Mouse (Mus musculus) monocyte, adult 5-6 weeks (primary cell): ENCODE results near the gene Phldb2. TPM values are rescaled to one million over a fixed set of nuclear protein-coding genes. Genes with fewer than 3 reads are reported as not detected.

ENCODE experiments used
- ATAC-seq: fragments of 153-309, 156-312 bp; replicated peaks from 2 replicates; pipeline ENCODE4 v1.8.0; 2017; ENCODE audit warnings: mild to moderate bottlenecking; ENCODE audit not compliant: low TSS enrichment, insufficient number of reproducible peaks, severe bottlenecking, poor library complexity, low FRiP score
- total RNA-seq: library from RNA; stranded (forward); fragments of 200-1000, 200-491, 200-594 nt; gene quantifications from 3 replicates; pipeline ENCODE4 v1.2.3, GENCODE M21; 2017

Gene Phldb2
- total RNA-seq, 1 experiment from 2014 or later: not detected

DNA sequence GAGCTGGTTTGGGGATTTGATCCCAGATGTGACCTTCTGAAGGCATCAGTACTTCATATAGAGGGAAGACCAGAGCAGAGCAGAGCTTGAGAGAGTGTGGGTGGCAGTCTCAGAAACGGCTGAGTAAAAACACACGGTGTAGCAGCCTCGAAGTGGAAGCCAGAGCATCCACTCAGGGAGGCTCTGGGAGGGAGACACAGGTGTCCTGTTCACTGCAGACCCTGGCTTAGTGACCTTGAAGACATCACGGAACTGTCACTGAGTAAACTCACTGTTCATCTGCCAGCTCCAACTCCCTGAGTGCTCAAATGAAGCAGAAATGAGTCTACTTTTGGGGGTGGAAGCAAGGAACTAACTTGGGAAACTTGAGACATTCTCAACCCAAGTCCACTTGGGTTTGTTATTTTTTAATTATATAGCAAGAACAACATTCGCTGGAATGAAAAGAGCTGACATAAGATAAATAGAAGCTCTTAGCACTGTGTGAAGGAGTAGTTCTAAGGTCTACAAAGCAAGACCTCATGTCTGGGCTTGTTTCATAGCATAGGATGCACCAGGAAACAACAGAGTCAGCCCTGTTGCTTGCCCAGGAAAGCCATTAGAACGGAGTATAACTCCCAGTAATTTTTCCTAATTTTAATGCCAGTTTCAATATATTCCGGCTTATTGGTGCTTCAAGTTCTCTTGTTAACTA, 187.4 kb downstream of the Phldb2 start:
- ATAC-seq: no peak

DNA sequence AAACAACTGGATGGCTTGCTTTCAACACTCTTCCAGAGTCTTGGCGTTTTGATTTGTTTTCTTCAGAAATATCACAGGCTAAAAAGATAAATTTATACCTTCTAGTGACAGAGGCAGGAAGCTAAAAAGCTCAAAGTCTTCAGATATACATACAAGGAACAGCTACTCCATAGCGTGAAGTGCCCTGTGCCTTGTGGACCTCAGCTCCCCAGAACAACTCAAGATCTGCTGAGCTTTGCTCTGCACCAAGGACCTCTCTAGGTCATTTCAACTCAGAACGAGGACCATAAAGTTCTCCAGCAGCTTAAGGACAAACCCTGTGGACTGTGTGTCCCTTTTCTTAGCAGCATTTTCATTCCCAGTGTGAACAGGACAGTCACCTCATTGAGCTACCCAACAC, 188.3 kb downstream of the Phldb2 start:
- ATAC-seq: no peak

DNA sequence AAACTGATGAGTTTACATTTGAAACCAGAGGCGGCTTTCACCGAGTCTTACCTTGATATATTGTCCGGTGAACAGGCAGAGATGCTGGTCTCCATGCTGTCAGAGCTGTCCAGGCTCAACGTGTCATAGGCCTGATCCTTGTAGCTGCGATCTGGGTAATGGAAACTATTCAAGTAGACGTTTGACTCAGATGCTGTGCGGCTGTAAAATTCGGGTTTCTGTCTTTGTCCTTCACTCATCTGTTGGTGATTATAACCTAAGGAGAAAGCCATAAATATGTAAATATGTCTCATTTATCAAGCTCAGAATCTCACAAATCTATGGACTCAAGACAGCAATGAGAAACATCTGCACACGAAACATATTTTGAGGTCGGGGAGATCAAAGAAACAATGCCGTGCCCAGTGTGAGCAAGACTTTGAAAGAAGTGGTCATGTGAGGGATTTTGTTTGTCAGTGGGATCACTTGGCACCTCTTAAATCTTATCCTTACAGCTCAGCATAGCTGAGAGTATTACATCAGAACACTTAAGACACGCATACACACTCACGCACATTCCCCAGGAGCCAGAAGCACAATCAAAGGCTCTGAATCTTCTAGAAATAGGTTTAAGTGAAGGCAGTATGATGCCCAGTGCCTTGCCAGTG, 190.4 kb downstream of the Phldb2 start:
- ATAC-seq: no peak

DNA sequence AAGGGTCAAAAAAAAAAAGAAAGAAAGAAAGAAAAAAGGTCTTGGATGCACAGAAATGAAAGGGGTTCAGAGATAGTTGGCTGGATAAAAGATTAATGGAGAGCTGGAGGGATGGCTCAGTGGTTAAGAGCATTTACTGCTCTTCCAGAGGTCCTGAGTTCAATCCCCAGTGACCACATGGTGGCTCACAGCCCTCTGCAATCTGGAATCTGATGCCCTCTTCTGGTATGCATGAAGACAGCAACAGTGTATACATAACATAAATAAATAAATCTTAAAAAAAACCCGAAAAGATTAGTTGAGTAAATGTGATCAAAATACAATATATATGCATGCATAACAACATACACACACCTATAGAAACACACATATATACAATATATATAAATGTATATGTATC, 192.0 kb downstream of the Phldb2 start:
- ATAC-seq: no peak

DNA sequence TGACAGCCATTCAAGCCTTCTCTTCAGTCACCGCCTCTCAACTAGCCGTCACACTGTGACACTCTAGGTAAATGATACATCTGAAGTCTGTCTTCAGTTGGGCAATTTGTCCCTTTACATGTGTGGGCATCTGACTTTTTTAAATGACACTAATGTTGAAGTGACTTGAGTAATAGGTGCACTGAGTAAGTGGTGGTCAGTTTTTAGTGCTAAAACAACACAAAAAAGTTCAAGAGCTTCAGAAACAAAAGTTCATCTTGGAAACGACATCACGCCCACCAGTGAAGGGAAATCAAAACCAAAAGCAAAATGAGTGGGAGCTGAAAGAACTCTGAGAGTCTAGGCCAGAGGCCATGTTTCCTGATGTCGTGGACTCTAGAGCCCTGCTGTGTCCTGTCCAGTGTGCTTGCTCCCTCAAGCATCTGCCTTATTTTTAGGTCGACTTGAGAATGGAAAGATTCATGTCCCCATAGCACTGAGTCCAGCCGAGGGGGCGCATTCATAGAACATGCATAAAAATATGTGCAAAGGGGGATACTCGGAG, 194.6 kb downstream of the Phldb2 start:
- no peak for ATAC-seq

DNA sequence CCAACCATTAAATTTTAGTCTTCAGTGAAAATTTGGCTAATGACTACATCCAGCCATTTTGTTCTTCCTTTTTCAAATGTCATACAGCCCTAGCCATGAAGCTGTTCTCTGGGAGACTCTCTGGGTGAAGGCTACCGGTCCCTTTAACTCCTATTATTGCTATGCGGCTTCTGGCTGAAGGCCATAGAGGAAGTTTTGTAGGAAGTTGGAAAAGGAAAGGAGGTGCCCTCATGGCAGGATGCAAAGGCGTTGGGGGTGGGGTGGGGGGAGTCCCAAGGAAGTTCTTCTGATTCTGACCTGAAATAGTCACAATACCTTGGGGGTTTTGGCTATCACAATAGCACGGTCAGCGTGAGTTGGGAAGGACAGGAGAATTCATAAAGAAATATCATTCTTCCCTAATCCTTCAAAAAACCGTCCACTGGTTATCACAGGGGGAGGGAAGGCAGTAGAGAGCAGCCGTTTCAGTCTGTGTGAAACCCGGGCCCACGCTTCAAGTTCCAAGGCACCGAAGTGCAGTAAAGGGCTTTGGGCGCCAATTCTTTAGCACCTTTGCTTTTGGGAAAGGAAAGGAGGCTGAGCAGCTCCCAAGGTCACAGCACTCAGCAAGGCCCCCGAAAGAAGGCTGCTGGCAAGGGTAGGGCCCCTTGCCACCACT, 195.8 kb downstream of the Phldb2 start:
- no peak for ATAC-seq

DNA sequence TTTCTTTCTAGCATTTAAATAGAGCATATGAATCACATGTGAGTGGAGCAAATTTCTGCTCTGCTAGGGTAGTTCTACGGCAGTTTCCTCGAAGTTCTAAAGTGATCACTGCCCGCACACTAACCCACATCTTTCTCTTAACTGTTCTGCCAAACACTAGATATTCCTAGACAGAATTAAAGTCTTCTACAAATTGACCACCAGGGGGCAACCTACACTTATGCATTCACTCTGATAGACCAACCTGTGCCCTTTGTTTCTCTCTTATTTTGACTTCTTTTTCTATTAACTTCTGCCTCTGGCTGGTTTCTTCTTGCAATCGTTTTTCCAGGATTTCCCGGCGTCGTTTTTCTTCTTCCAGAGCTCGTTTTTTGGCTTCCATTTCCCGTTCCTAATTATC, 196.5 kb downstream of the Phldb2 start:
- ATAC-seq: peak; percentile 73

DNA sequence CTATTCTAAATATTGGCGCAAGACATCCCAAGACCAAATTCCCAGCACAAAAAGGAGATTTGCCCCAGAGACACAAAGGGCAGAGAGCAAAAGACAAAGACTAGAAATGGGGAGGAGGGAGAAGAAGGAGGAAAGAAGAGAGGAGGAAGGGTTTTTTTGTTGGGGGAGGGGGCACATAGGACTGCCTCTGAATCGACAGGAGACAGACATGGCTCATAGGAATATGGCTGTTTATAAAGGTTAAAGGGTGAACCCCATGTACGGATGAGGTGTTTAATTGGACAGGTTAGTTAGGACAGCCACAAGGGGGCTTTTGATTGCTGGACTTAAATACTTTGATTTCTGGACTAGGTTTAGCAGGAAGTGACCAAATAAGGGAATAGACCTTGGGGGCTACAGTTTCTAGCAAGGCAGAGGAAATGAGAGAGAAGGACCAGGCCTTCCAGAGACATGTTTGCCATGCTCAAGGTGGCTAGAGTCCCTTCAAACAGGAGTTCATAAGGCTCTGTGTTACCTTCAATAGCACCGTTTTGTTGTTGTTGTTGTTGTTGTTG, 209.7 kb downstream of the Phldb2 start:
- ATAC-seq: no peak

DNA sequence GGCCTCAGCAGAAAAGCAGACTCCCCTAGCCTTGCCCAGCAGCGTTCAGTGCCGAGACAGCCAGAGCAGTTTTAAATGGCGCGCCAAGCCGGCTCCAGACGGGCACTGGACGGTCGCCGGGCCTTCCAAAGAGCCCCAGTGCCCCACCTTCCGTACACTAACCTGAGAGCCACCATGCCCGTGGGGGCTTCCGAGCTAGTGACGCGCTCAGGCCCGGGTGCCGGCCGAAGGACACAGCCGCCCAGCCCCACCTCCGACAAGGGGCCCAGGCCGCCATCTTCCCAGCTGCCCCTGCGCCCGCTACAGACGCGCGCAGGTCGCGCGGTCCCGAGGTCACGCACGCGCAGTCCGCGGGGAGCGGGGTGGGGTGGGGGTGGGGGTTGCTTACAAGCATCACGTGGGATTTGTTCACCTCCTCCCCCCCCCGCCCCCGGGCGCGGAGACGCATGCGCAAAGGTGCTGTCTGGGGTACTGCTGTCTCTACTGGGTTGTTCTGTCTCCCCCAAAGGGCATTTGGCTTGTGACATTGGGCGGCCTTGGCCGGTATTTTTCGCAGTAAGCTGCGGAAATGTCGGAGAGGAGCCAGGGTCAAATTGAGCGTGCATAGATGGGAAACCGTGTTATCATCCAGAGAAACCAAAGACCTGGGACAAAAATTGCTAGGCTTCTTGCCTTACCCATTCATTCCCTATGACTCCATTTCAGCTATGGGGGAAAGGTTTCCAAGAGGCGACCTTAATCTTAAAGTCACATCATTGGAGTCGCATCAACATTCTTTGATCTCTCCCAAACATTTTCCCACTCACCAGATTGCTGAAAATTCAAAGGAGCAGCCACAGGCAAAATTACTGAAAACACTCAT, 210.6 kb downstream of the Phldb2 start, which contains the start of gene Abhd10:
Gene Abhd10 (minus strand): TSS at position 341 of the 862 bp plus-strand sequence.
- ATAC-seq: peak; percentile 79

DNA sequence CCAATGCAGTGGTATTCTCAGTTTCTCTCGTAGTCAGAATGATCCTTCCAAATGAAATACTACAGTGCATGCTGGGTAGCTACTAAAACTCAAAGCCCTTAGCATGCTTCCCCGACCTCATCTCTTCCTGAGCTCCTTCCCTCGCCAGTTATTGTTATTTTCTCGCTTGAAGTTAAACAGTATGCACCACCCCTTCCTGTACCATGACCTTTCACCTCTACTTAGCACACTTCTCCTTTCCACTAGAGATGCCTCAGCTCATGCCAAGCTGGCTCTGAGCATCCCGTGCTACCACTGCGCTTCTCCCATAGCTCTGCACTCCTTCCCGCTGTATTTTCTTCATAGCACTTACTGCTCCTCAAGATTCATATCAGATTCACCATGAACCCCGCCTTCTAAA, 215.5 kb downstream of the Phldb2 start:
- ATAC-seq: peak; percentile 53

DNA sequence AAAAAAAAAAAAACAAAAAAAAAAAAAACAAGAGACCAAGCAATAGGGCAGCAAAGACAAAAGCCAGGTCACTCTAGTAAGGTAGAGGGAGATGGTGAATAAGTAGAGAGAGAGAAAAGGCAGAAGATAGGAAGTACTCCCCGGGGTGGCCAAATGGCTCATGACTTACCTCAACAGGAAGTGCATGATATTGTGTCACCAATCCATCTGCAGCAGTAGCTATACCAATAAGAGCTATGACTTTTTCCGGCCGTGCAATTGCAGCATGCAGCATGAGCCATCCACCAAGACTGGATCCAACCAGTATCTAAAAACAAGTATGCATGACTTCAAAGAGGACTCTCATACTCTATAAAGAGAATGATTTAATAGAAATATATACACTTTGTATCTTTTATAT, 216.7 kb downstream of the Phldb2 start:
- no peak for ATAC-seq

DNA sequence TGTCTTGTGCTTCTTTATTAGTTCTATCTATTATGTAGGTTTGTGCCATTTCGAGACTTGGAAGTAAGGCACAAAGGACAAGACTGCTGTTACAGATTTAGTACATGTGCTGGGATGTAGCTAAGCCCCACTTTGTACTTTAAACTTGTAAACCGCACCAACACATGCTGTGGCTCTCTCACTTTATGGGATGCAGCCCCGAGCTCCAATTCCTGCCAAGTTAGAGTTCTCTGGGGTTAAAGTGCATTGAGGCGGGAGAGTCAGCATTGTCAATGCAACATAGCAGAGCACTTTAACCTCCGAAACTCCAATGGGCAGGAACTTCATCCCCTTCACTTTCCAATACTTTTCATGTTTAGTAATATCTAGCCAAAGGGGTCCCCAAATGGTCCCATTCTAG, 224.2 kb downstream of the Phldb2 start:
- no peak for ATAC-seq

DNA sequence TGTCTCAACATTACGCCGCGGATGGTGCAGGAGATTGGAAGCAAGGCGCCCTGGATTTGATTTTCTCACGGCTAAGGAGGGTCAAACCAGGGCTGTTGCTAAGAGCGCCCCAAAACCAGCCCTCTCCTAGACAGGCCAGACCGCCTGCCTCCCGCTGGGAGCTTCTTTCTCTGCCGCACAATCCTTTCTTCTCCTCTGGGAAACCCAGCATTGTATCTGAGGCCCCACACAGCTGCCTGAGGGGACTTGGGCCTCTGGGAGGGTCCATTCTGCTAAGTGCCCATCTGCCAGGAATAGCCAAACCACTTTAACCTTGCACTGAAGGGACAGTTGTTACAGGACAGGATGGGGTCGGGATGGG, 228.7 kb downstream of the Phldb2 start:
- ATAC-seq: no peak

DNA sequence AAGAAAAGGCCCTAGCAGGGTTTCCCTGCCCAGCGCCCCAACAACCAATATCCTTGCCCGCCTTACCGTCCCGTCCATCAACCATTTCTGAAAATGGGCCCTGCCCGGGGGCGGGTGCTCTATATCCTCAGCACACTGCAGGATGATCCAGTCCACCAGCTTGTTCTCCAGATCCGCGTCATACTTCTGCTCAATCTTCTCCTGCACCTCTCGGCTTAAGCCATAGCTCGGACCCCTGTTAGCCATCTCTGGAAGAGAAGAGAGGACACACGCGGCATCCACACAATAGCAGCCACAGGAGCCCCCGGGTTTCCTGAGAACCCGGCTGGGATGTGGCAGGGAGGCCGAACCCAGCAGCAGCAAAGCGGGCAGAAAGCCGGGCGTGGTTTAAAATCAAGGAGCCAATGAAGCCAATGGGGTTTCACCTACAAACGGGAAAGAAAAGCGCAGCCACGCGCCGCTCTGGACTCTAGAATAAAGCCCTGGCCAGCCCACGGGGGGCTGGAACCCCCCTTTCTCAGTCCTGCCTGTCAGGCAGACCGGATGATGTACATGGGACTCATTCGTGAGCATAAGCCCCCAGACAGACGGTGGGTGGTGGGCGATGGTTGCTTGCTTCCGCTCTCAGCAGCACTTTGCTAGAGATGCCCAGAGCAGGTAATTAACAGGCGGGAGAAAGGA, 229.2 kb downstream of the Phldb2 start, which contains the start of gene Tagln3:
Gene Tagln3 (minus strand): TSS at position 548 of the 681 bp plus-strand sequence.
- no peak for ATAC-seq

DNA sequence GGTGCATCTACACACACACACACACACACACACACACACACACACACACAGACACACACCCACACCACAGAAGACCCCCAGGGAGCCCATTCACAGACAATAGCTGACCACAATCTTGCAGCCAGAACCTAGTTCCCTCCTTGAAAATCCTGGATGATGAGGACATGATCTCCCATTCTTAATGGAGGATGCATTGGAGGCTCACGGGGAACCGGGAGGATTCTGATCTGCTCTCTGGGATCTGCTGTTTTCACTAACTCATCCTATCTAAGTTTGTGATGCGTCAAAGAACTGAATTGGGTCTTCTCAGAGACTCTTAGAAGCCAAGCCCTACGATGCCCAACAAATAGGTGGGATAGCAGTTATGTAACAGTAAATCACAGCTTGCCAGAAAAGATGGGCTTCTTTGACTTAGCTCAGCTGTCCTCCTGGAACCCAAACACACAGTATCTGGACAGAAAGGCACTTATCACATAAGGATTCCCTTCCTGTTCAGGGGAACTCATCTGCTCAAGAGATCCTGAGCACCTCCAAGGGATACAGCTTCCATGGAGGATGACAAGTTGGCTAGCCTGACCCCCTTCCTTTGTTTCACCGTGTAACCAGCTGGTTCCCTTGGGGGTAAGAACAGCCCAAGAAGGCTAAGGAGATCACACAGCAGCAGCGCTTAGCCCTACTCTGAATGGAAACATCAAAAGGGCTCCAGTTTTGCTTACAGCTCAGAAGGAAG, 230.1 kb downstream of the Phldb2 start:
- no peak for ATAC-seq

DNA sequence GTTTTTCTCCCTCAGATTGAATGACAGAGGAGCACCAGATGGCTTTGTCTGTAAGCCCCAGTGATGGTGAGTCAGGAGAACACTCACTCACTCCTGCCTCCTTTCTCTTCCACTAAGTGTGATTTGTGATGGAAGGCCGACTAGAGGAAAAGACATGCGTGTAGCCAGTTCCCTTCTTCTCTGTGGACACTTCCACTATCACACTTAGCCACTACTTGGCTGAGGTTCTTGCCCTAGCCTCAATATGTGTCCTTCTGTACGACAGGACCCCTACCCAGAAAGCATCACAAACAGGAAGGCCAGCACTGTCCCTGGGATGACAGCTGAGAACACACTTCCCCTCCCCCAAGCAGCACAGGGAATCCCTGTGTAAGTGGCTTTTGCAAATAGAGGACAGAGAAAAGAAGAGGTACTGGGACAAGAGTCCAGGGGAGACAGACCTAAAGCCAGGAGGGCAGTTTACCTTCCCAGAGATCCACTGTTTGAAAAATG, 230.9 kb downstream of the Phldb2 start:
- ATAC-seq: no peak

DNA sequence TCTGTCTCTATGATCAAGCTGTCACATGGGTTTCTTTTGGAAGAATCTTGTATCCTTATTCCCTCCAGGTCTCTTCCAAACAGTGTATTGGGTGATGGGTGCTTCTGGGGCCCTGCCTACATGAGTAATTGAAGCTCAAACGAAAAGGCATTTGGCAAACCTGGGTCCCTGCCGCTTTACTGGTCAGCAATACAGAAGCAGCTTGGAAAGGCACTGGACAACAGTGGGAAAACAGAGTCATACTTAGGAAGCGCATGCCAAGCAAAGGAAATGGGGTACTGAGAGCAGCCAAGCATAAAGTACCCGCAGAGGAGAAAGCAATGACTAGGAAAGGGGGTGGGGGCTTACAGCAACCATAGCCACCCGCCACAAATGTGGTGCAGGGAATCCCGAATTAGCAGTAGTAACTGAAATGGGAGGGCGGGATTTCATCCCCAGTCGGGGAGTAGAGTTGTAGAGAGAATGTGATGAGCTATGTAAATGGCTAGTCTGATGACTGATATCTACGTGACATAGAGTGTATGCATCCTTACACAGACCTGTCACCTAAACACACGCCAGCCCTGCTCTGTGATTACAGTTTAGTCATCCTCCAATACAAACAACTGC, 233.3 kb downstream of the Phldb2 start:
- no peak for ATAC-seq
